Mouse (Mus musculus) intestine, embryonic 14.5 days (tissue): ENCODE results near the gene Amigo1. TPM values are rescaled to one million over a fixed set of nuclear protein-coding genes. Genes with fewer than 3 reads are reported as not detected.

Experiments used
- ATAC-seq: fragments of 200-750 bp; cut with Nextera tagmentation; replicated peaks from 2 replicates; pipeline ENCODE4 v1.8.0; 2017; ENCODE audit warnings: low read depth, moderate number of reproducible peaks, moderate TSS enrichment, moderate library complexity; ENCODE audit not compliant: low FRiP score, low TSS enrichment
- DNase-seq: peaks from one replicate; pipeline ENCODE4 v3.0.0-alpha.2; 2018; ENCODE audit warnings: low spot score
- H3K27ac ChIP-seq: fragments of 300-500 bp; sonication (generic); 2 replicates; pipeline ENCODE4 v1.5.1; 2014; ENCODE audit warnings: low read depth, mild to moderate bottlenecking, control low read depth
- H3K27me3 ChIP-seq: fragments of 300-500 bp; sonication (generic); replicated peaks from 2 replicates; pipeline ENCODE4 v1.6.1; 2014; ENCODE audit warnings: low read length, control low read depth; ENCODE audit not compliant: control insufficient read depth, insufficient read depth
- H3K36me3 ChIP-seq: fragments of 300-500 bp; sonication (generic); 2 replicates; pipeline ENCODE4 v1.6.1; 2014; ENCODE audit warnings: low read length, control low read depth; ENCODE audit not compliant: control insufficient read depth, insufficient read depth
- H3K4me1 ChIP-seq: fragments of 300-500 bp; sonication (generic); replicated peaks from 2 replicates; pipeline ENCODE4 v1.6.1; 2014; ENCODE audit warnings: low read length, control low read depth, mixed read lengths; ENCODE audit not compliant: control insufficient read depth, insufficient read depth
- H3K4me2 ChIP-seq: fragments of 300-500 bp; sonication (generic); 2 replicates; pipeline ENCODE4 v1.6.1; 2014; ENCODE audit warnings: low read length
- H3K4me3 ChIP-seq: fragments of 300-500 bp; sonication (generic); 2 replicates; pipeline ENCODE4 v1.5.1; 2014; ENCODE audit warnings: low read depth, low read length, control low read depth, mixed read lengths
- H3K9ac ChIP-seq: fragments of 300-500 bp; sonication (generic); 2 replicates; pipeline ENCODE4 v1.6.1; 2014; ENCODE audit warnings: mild to moderate bottlenecking, low read length
- H3K9me3 ChIP-seq: fragments of 300-500 bp; sonication (generic); 2 replicates; pipeline ENCODE4 v1.6.1; 2016; ENCODE audit warnings: low read length, control low read depth; ENCODE audit not compliant: control insufficient read depth
- WGBS: fragments of 180-500 bp; shearing (Covaris S2); extraction: QIAGEN DNeasy Blood & Tissue Kit; methylation state at CpG from one replicate; pipeline ENCODE4 v1.1.7; 2014; 5-methylcytosine and 5-hydroxymethylcytosine counted together
- polyA plus RNA-seq: library from polyadenylated mRNA; unstranded; fragments of >200 nt; fragmentation: Nextera tagmentation; extraction: Ambion mirVana; gene quantifications from 2 replicates; pipeline ENCODE4 v1.2.1, GENCODE M21; 2014

The Amigo1 gene
- polyA plus RNA-seq: 3.0 and 3.5 TPM in 2 replicates

DNA sequence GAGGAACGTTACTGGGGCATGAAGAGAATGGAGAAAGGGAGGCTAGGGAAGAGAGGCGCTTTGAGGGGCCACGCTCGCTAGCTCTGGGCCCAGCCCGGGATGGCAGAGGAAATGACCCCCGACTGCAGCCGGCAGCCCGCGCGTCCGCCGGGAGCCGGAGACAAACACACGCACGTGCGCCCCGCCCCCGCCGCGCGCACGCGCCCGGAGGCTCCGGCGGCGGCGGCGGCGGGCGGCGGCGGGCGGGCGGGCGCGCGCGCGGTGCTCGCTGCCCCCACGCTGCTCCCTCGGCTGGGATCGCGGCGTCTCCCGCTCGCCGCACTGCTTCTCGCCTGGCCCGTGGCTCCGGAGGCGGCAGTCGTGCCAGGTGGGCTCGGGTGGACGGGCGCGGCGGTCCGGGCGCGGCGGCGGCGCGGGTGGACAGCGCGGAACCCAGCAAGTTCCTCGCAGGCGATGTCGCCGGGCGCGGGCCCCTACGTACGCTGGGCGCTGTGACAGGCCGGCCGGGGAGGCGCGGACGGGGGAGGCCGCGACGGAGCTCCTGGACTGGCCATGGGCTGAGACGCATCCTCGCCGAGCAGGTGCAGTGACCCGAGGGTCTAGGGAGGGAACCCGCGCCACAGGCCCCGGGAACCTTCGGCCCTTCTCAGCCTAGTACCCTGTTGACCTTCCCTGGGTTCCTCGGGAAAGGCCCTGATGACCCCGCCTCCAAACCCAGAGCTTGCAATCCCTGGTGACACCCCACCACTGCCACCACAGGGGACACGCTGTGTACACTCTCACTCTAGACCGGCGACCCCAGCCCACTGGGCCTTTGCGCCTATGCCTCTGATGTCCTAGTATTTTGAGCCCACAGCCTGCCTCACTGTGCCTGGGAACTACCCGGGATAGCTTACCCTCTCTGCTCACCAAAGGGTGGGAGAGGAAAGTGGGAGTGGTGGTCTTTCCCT is at the start of gene Amigo1:
TSS of gene Amigo1 (plus strand) at position 238 of the 950 bp plus-strand sequence.
- no peaks in the 10 kb centered on the region for H3K36me3 ChIP-seq
- DNase-seq: peak; percentile 69
- peak within 1 kb of the TSS; percentile 65 for H3K4me3 ChIP-seq
- peak within 1 kb of the TSS; percentile 63 for H3K4me2 ChIP-seq
- H3K27ac ChIP-seq: no peak within 1 kb of the TSS
- peak within 1 kb of the TSS; percentile 58 for H3K9ac ChIP-seq
- 2% methylated on average over 66 of the region's 100 CpGs for WGBS
- ATAC-seq: peak; percentile 56
- peaks cover 23% of the 10 kb centered on the region for H3K4me1 ChIP-seq
- H3K27me3 ChIP-seq: 0 out of 2 replicates have a peak, but pooled peaks cover 4% of the 10 kb centered on the region
- no peaks in the 10 kb centered on the region for H3K9me3 ChIP-seq

DNA sequence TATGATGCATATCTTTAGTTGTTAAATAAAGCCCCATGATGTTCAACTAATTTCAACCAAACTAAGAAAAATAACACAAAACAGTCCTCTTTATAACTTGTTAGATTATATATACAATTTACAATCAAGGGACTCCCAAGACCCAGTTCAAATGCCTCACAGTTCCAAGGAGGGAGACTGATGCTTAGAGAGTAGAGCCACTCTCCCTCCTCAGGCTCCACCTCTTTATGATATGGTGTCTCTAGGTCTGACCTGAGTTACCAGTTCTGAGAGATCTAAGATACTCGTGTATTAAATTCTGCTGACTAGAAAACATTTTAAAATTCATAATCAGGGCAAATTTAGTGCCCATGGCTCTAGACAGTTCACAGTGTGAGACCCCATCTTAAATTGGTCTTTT is 47.0 kb upstream of the Amigo1 start:
- H3K27me3 ChIP-seq: no peaks in the 10 kb centered on the region
- DNase-seq (no peak), ATAC-seq (no peak)
- H3K27ac ChIP-seq: no peak overlapping the region
- H3K9me3 ChIP-seq: no peaks in the 10 kb centered on the region
- H3K4me2 ChIP-seq: no peak overlapping the region
- no peak overlapping the region for H3K9ac ChIP-seq
- peaks cover 13% of the 10 kb centered on the region; the same call in 1 of the 2 replicates for H3K36me3 ChIP-seq
- no peaks in the 10 kb centered on the region; the same call in 1 of the 2 replicates for H3K4me1 ChIP-seq
- no peak overlapping the region for H3K4me3 ChIP-seq
- WGBS: 73% methylated on average over 1 of the region's 1 CpGs

DNA sequence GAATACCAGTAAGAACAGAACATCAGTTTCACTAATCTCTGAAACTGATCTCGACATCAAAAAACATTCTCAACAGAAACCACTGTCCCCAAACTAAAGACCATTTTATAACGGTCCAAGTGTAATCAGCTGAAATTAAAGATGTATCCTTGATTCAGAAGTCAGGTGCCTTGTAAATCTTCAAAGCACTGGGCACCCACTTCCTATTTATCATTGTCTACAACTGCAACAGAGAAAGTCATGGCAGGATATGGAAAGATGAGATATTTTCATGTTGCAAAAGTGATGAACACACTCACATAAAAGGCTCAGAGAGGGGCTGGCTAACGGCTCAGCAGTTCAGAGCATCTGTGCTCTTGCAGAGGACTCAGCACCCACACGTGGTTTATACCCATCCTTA is 45.3 kb upstream of the Amigo1 start:
- WGBS: 81% methylated on average over 4 of the region's 4 CpGs
- Histone ChIP-seq H3K27me3 (no peaks in the 10 kb centered on the region), H3K9me3 (no peaks in the 10 kb centered on the region), H3K27ac (no peak overlapping the region), H3K9ac (no peak overlapping the region), H3K4me2 (no peak overlapping the region), H3K4me3 (no peak overlapping the region), H3K36me3 (peaks cover 13% of the 10 kb centered on the region; the same call in 1 of the 2 replicates), H3K4me1 (peaks cover 9% of the 10 kb centered on the region)
- ATAC-seq (no peak), DNase-seq (peak; percentile 36)

DNA sequence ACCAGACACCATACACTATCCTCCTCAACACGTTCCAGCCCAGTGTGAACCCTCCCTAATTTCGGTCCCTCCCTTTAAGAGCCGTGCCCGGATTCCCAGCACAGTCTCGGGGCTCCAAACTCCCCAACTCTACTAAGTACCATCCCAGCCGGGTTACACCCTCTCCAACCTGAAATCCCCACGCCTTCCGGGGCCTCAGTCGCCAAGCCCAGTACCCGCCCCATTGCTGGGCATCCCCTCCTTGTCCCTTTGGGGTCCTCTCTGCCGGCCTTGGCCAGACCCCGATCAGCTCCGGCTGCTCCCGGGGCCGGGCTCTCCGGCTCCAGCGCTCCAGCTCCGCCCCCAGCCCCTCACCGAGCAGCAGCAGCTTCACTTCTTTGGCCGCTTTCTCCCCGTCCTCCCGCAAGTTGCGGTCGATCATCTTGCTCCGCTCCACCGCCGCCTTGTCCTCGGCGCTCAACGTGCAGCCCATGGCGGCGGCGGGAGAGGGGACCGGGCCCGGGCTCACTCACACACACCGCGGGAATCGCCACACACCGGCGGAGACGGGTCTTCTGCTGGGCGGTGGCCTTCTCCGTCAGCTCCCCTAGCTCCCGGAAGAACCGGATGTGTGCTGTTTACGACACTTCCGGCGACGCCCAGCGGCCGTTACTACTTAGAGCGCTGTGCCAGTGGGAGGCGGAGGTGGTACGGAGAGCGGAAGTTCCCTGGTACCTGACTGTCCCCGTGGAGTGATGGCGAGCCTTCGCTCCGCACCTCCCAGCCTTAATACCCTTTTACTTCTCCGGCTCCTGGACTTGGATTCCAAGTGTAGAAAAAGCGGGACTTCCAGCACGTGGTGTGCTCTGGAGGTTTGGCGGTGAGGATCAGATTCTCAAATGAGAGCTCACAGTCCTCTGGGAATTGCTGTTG is 40.3 kb upstream of the Amigo1 start, which contains the start of gene Gnai3:
TSS of gene Gnai3 (minus strand) at position 613 of the 912 bp plus-strand sequence.
- ATAC-seq: peak; percentile 94
- WGBS: under 1% methylated on average over 63 of the region's 63 CpGs
- H3K27ac ChIP-seq: peak within 1 kb of the TSS; percentile 91
- peaks cover 20% of the 10 kb centered on the region for H3K4me1 ChIP-seq
- H3K4me2 ChIP-seq: peak within 1 kb of the TSS; percentile 89
- peak; percentile 95 for DNase-seq
- H3K4me3 ChIP-seq: peak within 1 kb of the TSS; percentile 93
- H3K27me3 ChIP-seq: no peaks in the 10 kb centered on the region
- H3K9me3 ChIP-seq: no peaks in the 10 kb centered on the region
- peak within 1 kb of the TSS; percentile 80 for H3K9ac ChIP-seq
- H3K36me3 ChIP-seq: peaks cover 4% of the 10 kb centered on the region; the same call in 1 of the 2 replicates

DNA sequence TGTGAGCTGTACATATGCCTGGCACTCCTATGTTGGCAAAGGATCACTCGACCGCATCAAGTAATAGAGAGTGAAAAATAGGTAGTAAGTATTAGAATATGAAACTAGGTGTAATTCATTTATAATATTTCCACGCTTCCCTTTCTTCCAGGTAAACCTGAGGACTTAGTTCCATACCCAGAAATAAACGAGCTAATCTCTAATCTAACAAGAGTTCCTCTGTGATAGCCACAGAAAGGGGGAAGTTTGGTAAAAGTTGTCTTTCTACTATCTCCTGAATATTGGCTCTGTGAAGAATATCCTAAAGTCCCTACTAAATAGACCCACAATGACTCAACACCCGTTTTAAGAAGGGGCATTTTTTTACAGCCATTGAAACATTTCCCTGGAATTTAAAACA is 39.5 kb upstream of the Amigo1 start:
- DNase-seq (peak; percentile 48), ATAC-seq (no peak)
- WGBS: 54% methylated on average over 5 of the region's 5 CpGs
- peaks cover 4% of the 10 kb centered on the region; the same call in 1 of the 2 replicates for H3K36me3 ChIP-seq
- peak overlapping the region; percentile 93 for H3K4me3 ChIP-seq
- no peak overlapping the region for H3K27ac ChIP-seq
- no peaks in the 10 kb centered on the region for H3K9me3 ChIP-seq
- peak overlapping the region; percentile 89 for H3K4me2 ChIP-seq
- peaks cover 20% of the 10 kb centered on the region for H3K4me1 ChIP-seq
- H3K27me3 ChIP-seq: no peaks in the 10 kb centered on the region
- peak overlapping the region; percentile 80 for H3K9ac ChIP-seq

DNA sequence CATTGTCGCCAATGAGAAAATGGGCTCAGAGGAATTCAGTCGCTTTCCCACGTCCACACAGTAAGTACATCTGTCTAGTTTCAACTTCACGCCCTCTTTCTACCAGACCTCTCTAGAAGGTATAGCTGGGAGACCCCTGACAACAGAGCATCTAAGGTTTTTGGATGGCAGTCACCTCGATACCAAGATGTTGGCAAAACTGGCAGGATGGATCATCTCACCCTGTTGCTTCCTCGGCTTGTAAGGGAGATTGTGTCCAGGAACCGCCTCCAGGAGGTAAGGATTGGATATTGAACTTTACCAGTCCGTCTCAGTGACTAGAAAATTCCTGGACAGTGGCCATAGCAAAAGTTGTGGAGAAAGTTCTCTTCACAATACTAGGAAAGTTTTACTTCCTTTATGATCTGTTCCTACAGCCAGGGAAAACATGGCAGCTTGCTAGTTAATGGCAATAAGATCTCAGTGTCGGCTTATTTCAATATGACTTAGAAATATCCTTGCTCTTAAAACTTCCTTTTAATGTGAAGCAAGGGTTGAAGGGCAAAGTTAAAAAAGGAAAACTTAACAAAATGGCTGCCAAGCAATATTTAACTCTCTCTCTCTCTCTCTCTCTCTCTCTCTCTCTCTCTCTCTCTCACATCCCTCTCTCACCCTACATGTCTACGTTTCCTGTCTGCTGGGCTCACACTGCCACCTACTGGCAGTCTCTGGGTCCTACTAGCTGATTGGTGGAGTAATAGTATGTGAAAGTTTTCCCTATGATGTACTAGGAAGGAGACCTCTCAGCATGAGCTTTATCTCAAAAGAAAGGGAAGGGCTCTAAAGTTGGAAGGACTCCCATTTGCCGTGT is 38.5 kb upstream of the Amigo1 start:
- Histone ChIP-seq H3K9me3 (no peaks in the 10 kb centered on the region), H3K27me3 (no peaks in the 10 kb centered on the region), H3K4me2 (peak overlapping the region; percentile 20), H3K4me1 (peaks cover 20% of the 10 kb centered on the region), H3K36me3 (peaks cover 4% of the 10 kb centered on the region; the same call in 1 of the 2 replicates), H3K27ac (no peak overlapping the region), H3K9ac (no peak overlapping the region), H3K4me3 (no peak overlapping the region)
- WGBS: 69% methylated on average over 11 of the region's 11 CpGs
- ATAC-seq (peak; percentile 54; the same call in 1 of the 2 replicates), DNase-seq (peak; percentile 93)

DNA sequence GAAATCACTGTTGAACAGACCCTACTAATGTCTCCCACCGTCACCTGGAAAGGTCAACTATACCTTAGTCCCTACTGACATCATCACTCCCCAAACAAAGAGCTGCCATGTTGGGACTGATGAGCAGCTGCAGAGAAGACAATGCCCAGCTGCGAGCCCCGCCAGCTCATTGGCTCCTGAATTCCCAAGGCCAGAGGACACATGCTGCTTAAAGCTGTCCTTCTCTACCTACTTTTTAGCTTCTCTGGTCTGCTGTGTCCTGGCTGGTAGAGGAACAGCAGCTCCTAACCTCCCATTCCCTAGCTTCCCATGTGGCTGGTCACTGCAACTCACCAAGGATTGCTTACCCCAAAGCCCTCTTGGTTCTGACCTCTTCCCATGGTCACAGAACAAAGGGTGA is 33.8 kb upstream of the Amigo1 start:
- H3K36me3 ChIP-seq: no peaks in the 10 kb centered on the region
- H3K9me3 ChIP-seq: no peaks in the 10 kb centered on the region
- DNase-seq (peak; percentile 47), ATAC-seq (no peak)
- H3K9ac ChIP-seq: no peak overlapping the region
- H3K27me3 ChIP-seq: no peaks in the 10 kb centered on the region
- H3K27ac ChIP-seq: no peak overlapping the region
- H3K4me3 ChIP-seq: no peak overlapping the region
- WGBS: 88% methylated on average over 3 of the region's 3 CpGs
- no peak overlapping the region for H3K4me2 ChIP-seq
- peaks cover 4% of the 10 kb centered on the region; the same call in 1 of the 2 replicates for H3K4me1 ChIP-seq
